Mouse (Mus musculus) heart, postnatal 0 days (tissue): ENCODE measurements around the gene Gjd3. TPM values are rescaled to one million over a fixed set of nuclear protein-coding genes. Genes with fewer than 3 reads are reported as not detected.

ENCODE experiments used
- ATAC-seq: fragments of 200-750 bp; cut with Nextera tagmentation; 2 replicates; pipeline ENCODE4 v1.8.0; 2017; ENCODE audit warnings: low read depth, moderate number of reproducible peaks, moderate library complexity; ENCODE audit not compliant: insufficient read depth
- DNase-seq: peaks from one replicate; pipeline ENCODE4 v3.0.0-alpha.2; 2016; ENCODE audit warnings: low spot score
- H3K27ac ChIP-seq: fragments of 300-500 bp; sonication (generic); 2 replicates; pipeline ENCODE4 v1.5.1; 2014; ENCODE audit warnings: low read depth, mild to moderate bottlenecking
- H3K27me3 ChIP-seq: fragments of 300-500 bp; sonication (generic); 2 replicates; pipeline ENCODE4 v1.6.1; 2014; ENCODE audit warnings: low read length, mixed read lengths; ENCODE audit not compliant: control insufficient read depth, insufficient read depth
- H3K36me3 ChIP-seq: fragments of 300-500 bp; sonication (generic); replicated peaks from 2 replicates; pipeline ENCODE4 v1.6.1; 2014; ENCODE audit warnings: low read length, mixed read lengths; ENCODE audit not compliant: control insufficient read depth, insufficient read depth
- H3K4me1 ChIP-seq: fragments of 300-500 bp; sonication (generic); 2 replicates; pipeline ENCODE4 v1.6.1; 2014; ENCODE audit warnings: antibody characterized with exemption; ENCODE audit not compliant: control insufficient read depth, insufficient read depth
- H3K4me2 ChIP-seq: fragments of 300-500 bp; sonication (generic); 2 replicates; pipeline ENCODE4 v1.6.1; 2014; ENCODE audit warnings: low read depth, mild to moderate bottlenecking, low read length, moderate library complexity
- H3K4me3 ChIP-seq: fragments of 300-500 bp; sonication (generic); 2 replicates; pipeline ENCODE4 v1.5.1; 2014; ENCODE audit warnings: low read depth, low read length
- H3K9ac ChIP-seq: fragments of 300-500 bp; sonication (generic); replicated peaks from 2 replicates; pipeline ENCODE4 v1.6.1; 2014; ENCODE audit warnings: low read depth, low read length, mixed read lengths
- H3K9me3 ChIP-seq: fragments of 300-500 bp; sonication (generic); replicated peaks from 2 replicates; pipeline ENCODE4 v1.6.1; 2016; ENCODE audit warnings: low read length; ENCODE audit not compliant: control insufficient read depth
- CTCF ChIP-seq: IDR thresholded peaks from 2 replicates; pipeline ENCODE4 v1.5.1; 2016; ENCODE audit warnings: antibody characterized with exemption, control low read depth, low read depth
- EP300 ChIP-seq: IDR thresholded peaks from 2 replicates; pipeline ENCODE4 v1.6.1; 2016; ENCODE audit warnings: antibody characterized with exemption, low read depth
- WGBS: fragments of 180-500 bp; shearing (Covaris S2); extraction: QIAGEN DNeasy Blood & Tissue Kit; methylation state at CpG from one replicate; pipeline ENCODE4 v1.1.7; 2014; 5-methylcytosine and 5-hydroxymethylcytosine counted together
- polyA plus RNA-seq: library from polyadenylated mRNA; unstranded; fragments of >200 nt; fragmentation: Nextera tagmentation; extraction: Ambion mirVana; gene quantifications from 2 replicates; pipeline ENCODE4 v1.2.1, GENCODE M21; 2015
- total RNA-seq: library from RNA; depleted of rRNA; stranded (reverse); fragments of >200 nt; gene quantifications from 2 replicates; pipeline ENCODE4 v1.2.3, GENCODE M21; 2014; ENCODE audit warnings: low replicate concordance

Gjd3 gene
- total and polyA plus RNA-seq, 2 experiments from 2014 or later, result 4.2 to 6.3 TPM

DNA sequence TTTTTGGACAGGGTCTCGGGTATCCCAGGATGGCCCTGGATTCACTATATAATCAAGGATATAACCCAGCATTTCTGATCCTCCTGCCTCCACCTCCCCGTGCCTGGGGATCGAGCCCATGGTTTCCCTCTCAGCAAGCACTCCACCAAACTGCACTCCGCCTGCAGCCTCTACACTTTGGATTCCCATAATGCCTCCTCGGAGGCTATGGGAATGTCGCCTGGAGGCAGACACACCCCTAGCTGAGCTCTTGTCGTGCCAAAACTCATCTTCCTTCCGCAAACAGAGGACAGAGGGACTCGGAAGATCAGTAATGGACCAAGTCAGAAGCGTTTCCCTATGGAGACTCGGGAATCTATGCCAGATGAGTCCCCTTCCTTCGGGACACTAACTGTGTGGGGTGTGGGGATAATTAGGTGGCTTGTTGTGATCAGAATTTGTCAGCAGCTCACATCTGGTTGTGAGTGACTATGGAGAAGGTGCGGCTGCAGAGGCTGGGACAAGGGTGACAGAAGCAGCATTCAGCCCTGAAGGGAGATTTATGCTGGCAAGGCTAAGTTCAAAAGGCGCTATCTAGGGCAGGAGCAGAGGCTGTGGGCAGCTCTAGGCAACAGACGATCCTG is 4.2 kb downstream of the Gjd3 start:
- Histone ChIP-seq H3K27ac (no peak overlapping the region), H3K4me1 (no peaks in the 10 kb centered on the region; the same call in 1 of the 2 replicates), H3K4me3 (no peak overlapping the region), H3K9me3 (no peaks in the 10 kb centered on the region), H3K36me3 (peaks cover 15% of the 10 kb centered on the region), H3K4me2 (no peak overlapping the region), H3K27me3 (no peaks in the 10 kb centered on the region), H3K9ac (no peak overlapping the region)
- TF ChIP-seq EP300, result no peak
- no peak for DNase-seq
- 51% methylated on average over 15 of the region's 15 CpGs for WGBS
- no peak for ATAC-seq

- Histone ChIP-seq H3K36me3 (peaks cover 44% of the 10 kb centered on the region), H3K4me1 (peaks cover 8% of the 10 kb centered on the region; the same call in 1 of the 2 replicates), H3K9me3 (no peaks in the 10 kb centered on the region), H3K27ac (no peak overlapping the region), H3K27me3 (no peaks in the 10 kb centered on the region), H3K9ac (no peak overlapping the region), H3K4me3 (no peak overlapping the region), H3K4me2 (no peak overlapping the region)
- DNase-seq, result no peak
- TF ChIP-seq EP300, result no peak
- TF ChIP-seq CTCF, result peak; percentile 76
- ATAC-seq, result 0 out of 2 replicates have a peak, but pooled peaks have one; percentile 15
- WGBS, result 50% methylated on average over 5 of the region's 5 CpGs
These were observed 7.7 kb downstream of the Gjd3 start for GRCm38 (mm10) chr11:98974871-98975719.

GRCm38 (mm10) chr11:98974213-98974612 is 8.6 kb downstream of the Gjd3 start:
- no peak overlapping the region for H3K27ac ChIP-seq
- H3K4me3 ChIP-seq, result no peak overlapping the region
- H3K9ac ChIP-seq, result no peak overlapping the region
- no peaks in the 10 kb centered on the region for H3K9me3 ChIP-seq
- TF ChIP-seq CTCF (no peak), EP300 (no peak)
- H3K36me3 ChIP-seq, result peaks cover 50% of the 10 kb centered on the region
- H3K27me3 ChIP-seq, result no peaks in the 10 kb centered on the region
- DNase-seq, result no peak
- peaks cover 13% of the 10 kb centered on the region; the same call in 1 of the 2 replicates for H3K4me1 ChIP-seq
- no peak for ATAC-seq
- 87% methylated on average over 6 of the region's 6 CpGs for WGBS
- H3K4me2 ChIP-seq, result no peak overlapping the region

GRCm38 (mm10) chr11:98973584-98973983 is 9.2 kb downstream of the Gjd3 start:
- H3K4me1 ChIP-seq, result peaks cover 19% of the 10 kb centered on the region
- H3K9ac ChIP-seq, result no peak overlapping the region
- peaks cover 51% of the 10 kb centered on the region for H3K36me3 ChIP-seq
- no peak overlapping the region for H3K27ac ChIP-seq
- H3K4me3 ChIP-seq, result no peak overlapping the region
- no peak overlapping the region for H3K4me2 ChIP-seq
- no peak for ATAC-seq
- no peak for DNase-seq
- WGBS, result 67% methylated on average over 14 of the region's 14 CpGs
- H3K27me3 ChIP-seq, result no peaks in the 10 kb centered on the region
- H3K9me3 ChIP-seq, result no peaks in the 10 kb centered on the region
- TF ChIP-seq CTCF, result no peak
- no peak for TF ChIP-seq EP300

DNA sequence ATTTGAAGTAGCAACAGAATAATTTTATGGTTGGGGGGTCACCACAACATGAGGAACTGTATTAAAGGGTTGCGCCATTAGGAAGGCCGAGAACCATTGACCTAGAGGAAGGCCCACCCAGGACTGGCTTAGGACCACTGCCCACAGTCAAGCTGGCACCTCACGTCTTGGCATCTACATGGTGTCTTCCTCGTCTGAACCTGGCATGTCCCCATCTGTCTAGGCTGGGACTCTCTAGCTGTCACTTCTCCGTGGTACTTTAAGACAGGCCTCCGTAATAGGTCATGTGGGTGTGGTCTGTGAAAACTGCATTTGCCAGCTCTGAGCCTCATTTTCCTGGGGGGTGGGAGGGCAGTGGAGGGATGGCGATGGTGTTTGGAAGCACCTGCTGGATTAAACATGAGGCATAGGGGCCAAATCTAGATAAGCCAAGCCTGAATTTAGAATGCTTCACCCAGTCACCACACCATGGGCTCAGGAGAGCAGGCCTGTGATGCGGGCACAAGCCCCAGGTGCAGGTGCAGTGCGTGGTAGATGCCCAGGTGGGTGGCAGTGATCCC is 9.9 kb downstream of the Gjd3 start:
- TF ChIP-seq CTCF, result no peak
- TF ChIP-seq EP300, result no peak
- Histone ChIP-seq H3K4me3 (no peak overlapping the region), H3K9me3 (no peaks in the 10 kb centered on the region), H3K27me3 (no peaks in the 10 kb centered on the region), H3K27ac (no peak overlapping the region), H3K36me3 (peaks cover 58% of the 10 kb centered on the region), H3K4me1 (peaks cover 21% of the 10 kb centered on the region), H3K4me2 (no peak overlapping the region), H3K9ac (no peak overlapping the region)
- DNase-seq (no peak), ATAC-seq (no peak)
- 83% methylated on average over 9 of the region's 9 CpGs for WGBS
